Mouse (Mus musculus) lung, postnatal 25 days (tissue): ENCODE data around the gene Dnlz.

ENCODE experiments used
- DNase-seq: peaks from one replicate; pipeline ENCODE4 v3.0.0; 2022; ENCODE audit warnings: low spot score

The Dnlz gene

GRCm38 (mm10) chr2:26298208-26298855, 53.6 kb downstream of the Dnlz start:
- no peak for DNase-seq
